Mouse (Mus musculus) stomach, postnatal 0 days (tissue): ENCODE results near the gene Cyp17a1. TPM values are rescaled to one million over a fixed set of nuclear protein-coding genes. Genes with fewer than 3 reads are reported as not detected.

ENCODE experiments used
- ATAC-seq: fragments of 200-750 bp; cut with Nextera tagmentation; 2 replicates; pipeline ENCODE4 v1.8.0; 2017; ENCODE audit not compliant: low FRiP score, low TSS enrichment
- DNase-seq: peaks from one replicate; pipeline ENCODE4 v3.0.0-alpha.2; 2016; ENCODE audit warnings: low spot score
- H3K27ac ChIP-seq: fragments of 300-500 bp; sonication (generic); replicated peaks from 2 replicates; pipeline ENCODE4 v1.5.1; 2014; ENCODE audit warnings: mild to moderate bottlenecking, control low read depth
- H3K27me3 ChIP-seq: fragments of 300-500 bp; sonication (generic); 2 replicates; pipeline ENCODE4 v1.6.1; 2014; ENCODE audit warnings: low read length; ENCODE audit not compliant: control insufficient read depth, insufficient read depth
- H3K36me3 ChIP-seq: fragments of 300-500 bp; sonication (generic); 2 replicates; pipeline ENCODE4 v1.6.1; 2014; ENCODE audit warnings: low read length, mixed read lengths; ENCODE audit not compliant: control insufficient read depth, insufficient read depth
- H3K4me1 ChIP-seq: fragments of 300-500 bp; sonication (generic); replicated peaks from 2 replicates; pipeline ENCODE4 v1.6.1; 2014; ENCODE audit warnings: antibody characterized with exemption; ENCODE audit not compliant: control insufficient read depth, insufficient read depth
- H3K4me2 ChIP-seq: fragments of 300-500 bp; sonication (generic); replicated peaks from 2 replicates; pipeline ENCODE4 v1.6.1; 2014; ENCODE audit warnings: low read depth, mild to moderate bottlenecking, control low read depth, moderate library complexity
- H3K4me3 ChIP-seq: fragments of 300-500 bp; sonication (generic); 2 replicates; pipeline ENCODE4 v1.5.1; 2014; ENCODE audit warnings: low read depth, low read length, control low read depth
- H3K9ac ChIP-seq: fragments of 300-500 bp; sonication (generic); 2 replicates; pipeline ENCODE4 v1.6.1; 2014; ENCODE audit warnings: mild to moderate bottlenecking, low read length, control low read depth, mixed read lengths
- H3K9me3 ChIP-seq: fragments of 300-500 bp; sonication (generic); 2 replicates; pipeline ENCODE4 v1.6.1; 2016; ENCODE audit warnings: low read length; ENCODE audit not compliant: control insufficient read depth
- CTCF ChIP-seq: IDR thresholded peaks from 2 replicates; pipeline ENCODE4 v1.5.1; 2016; ENCODE audit warnings: antibody characterized with exemption, low read depth, mild to moderate bottlenecking, moderate library complexity
- EP300 ChIP-seq: optimal IDR thresholded peaks from 2 replicates; pipeline ENCODE3; 2016; ENCODE audit warnings: antibody characterized with exemption
- WGBS: fragments of 180-500 bp; shearing (Covaris S2); extraction: QIAGEN DNeasy Blood & Tissue Kit; methylation state at CpG from one replicate; pipeline ENCODE4 v1.1.7; 2014; 5-methylcytosine and 5-hydroxymethylcytosine counted together
- polyA plus RNA-seq: library from polyadenylated mRNA; unstranded; fragments of >200 nt; fragmentation: Nextera tagmentation; extraction: Ambion mirVana; gene quantifications from 2 replicates; pipeline ENCODE4 v1.2.1, GENCODE M21; 2015

Gene Cyp17a1
- polyA plus RNA-seq, 1 experiment from 2014 or later = not detected

DNA sequence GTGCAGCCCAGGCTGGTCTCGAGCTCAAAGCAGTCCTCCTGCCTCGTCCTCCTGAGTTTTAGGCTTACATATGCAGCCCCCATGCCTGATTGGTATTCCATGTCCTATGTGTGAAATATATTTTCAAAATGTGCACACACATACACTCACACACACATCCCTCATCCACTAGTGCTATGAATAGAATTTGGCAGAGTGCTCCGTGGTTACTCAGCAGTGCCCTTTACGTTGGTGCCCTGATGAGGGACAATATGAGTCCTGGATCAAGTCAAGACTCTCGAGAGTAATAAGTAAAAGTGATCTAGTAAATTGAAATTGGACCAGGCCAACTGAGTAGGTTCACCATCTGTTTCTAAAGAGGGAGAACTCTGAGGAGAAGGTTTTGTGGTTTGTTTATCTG lies 29.7 kb downstream of the Cyp17a1 start:
- Histone ChIP-seq H3K4me3 (no peak overlapping the region), H3K9me3 (no peaks in the 10 kb centered on the region), H3K9ac (peak overlapping the region; percentile 18; the same call in 1 of the 2 replicates), H3K27me3 (no peaks in the 10 kb centered on the region), H3K27ac (peak overlapping the region; percentile 94), H3K4me2 (no peak overlapping the region), H3K36me3 (peaks cover 4% of the 10 kb centered on the region; the same call in 1 of the 2 replicates), H3K4me1 (peaks cover 31% of the 10 kb centered on the region)
- TF ChIP-seq CTCF (no peak), EP300 (no peak)
- no peak for ATAC-seq
- 68% methylated on average over 5 of the region's 5 CpGs for WGBS
- no peak for DNase-seq

DNA sequence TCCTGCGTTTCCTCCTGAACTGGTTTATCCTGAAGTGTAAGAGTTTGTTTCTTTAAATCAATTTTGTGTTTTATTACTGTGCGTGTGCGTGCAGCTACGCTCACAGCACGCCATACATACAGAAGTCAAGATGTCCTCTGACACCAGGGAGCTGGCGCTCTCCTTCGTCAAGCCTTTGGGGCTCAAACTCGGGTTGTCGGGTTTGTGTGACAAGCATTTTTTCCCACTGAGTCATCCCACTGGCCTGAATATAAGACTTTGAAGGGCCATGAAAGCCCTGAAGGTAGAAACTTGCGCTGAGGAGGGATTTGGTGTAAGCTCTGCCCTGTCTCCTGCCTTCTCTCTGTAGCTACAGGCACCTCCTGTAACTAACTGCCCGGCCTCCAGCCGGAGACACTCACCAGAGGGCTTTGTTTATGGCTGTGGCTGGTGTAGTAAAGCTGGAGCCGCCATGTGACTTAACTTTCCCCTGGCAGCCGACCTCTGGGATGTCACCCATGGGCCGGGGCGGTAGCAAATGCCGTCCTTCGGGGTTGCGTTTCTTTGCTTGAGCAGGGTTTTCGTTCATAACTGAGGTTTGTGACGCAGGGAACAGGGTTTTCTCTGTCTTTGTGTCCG lies 30.7 kb downstream of the Cyp17a1 start:
- Histone ChIP-seq H3K4me3 (no peak overlapping the region; the same call in 1 of the 2 replicates), H3K9ac (peak overlapping the region; percentile 53), H3K9me3 (no peaks in the 10 kb centered on the region), H3K27ac (peak overlapping the region; percentile 94), H3K36me3 (peaks cover 4% of the 10 kb centered on the region; the same call in 1 of the 2 replicates), H3K4me1 (peaks cover 31% of the 10 kb centered on the region), H3K27me3 (no peaks in the 10 kb centered on the region), H3K4me2 (peak overlapping the region; percentile 44)
- 22% methylated on average over 22 of the region's 22 CpGs for WGBS
- peak; percentile 28; the same call in 1 of the 2 replicates for ATAC-seq
- peak; percentile 57 for TF ChIP-seq EP300
- TF ChIP-seq CTCF = peak; percentile 31; the same call in 1 of the 2 replicates
- DNase-seq = no peak

GRCm38 (mm10) chr19:46641420-46642085 lies 31.4 kb downstream of the Cyp17a1 start:
- peaks cover 31% of the 10 kb centered on the region for H3K4me1 ChIP-seq
- no peak overlapping the region; the same call in 1 of the 2 replicates for H3K4me3 ChIP-seq
- H3K36me3 ChIP-seq = peaks cover 4% of the 10 kb centered on the region; the same call in 1 of the 2 replicates
- H3K9ac ChIP-seq = peak overlapping the region; percentile 18; the same call in 1 of the 2 replicates
- no peaks in the 10 kb centered on the region for H3K27me3 ChIP-seq
- WGBS = 24% methylated on average over 19 of the region's 19 CpGs
- TF ChIP-seq EP300 = no peak
- no peak for TF ChIP-seq CTCF
- ATAC-seq (peak; percentile 32; the same call in 1 of the 2 replicates), DNase-seq (peak; percentile 82)
- H3K4me2 ChIP-seq = peak overlapping the region; percentile 44
- H3K27ac ChIP-seq = peak overlapping the region; percentile 94
- no peaks in the 10 kb centered on the region for H3K9me3 ChIP-seq

DNA sequence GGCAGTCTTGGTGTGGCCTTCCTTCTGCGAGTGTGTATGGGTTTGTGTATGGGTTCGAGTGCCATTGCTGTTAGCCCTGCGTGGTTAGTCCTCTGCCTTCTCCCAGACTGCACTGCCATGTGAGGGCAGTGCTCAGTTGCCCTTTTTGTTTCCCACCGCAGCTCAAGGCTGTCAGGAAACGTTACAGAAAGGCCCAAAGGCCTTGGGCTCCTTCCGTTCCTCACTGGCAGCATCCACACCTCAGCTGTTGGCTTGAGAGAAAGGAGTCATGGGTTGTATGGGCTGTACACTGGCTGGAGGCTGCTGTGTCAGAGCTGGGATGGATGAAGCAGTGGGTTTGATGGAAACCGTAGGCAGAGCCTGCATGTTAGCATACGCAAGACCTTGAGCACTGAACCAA lies 32.2 kb downstream of the Cyp17a1 start:
- no peak for ATAC-seq
- DNase-seq = no peak
- Histone ChIP-seq H3K4me1 (peaks cover 31% of the 10 kb centered on the region), H3K27me3 (no peaks in the 10 kb centered on the region), H3K27ac (peak overlapping the region; percentile 94; the same call in 1 of the 2 replicates), H3K4me2 (no peak overlapping the region), H3K9me3 (no peaks in the 10 kb centered on the region), H3K9ac (no peak overlapping the region), H3K36me3 (no peaks in the 10 kb centered on the region; the same call in 1 of the 2 replicates), H3K4me3 (no peak overlapping the region)
- 76% methylated on average over 8 of the region's 8 CpGs for WGBS
- TF ChIP-seq CTCF = no peak
- TF ChIP-seq EP300 = no peak

GRCm38 (mm10) chr19:46639496-46639895 lies 33.5 kb downstream of the Cyp17a1 start:
- WGBS = 77% methylated on average over 14 of the region's 14 CpGs
- Histone ChIP-seq H3K4me2 (no peak overlapping the region), H3K27ac (peak overlapping the region; percentile 36; the same call in 1 of the 2 replicates), H3K4me1 (peaks cover 28% of the 10 kb centered on the region), H3K4me3 (no peak overlapping the region), H3K9me3 (no peaks in the 10 kb centered on the region), H3K9ac (no peak overlapping the region), H3K27me3 (no peaks in the 10 kb centered on the region), H3K36me3 (no peaks in the 10 kb centered on the region; the same call in 1 of the 2 replicates)
- DNase-seq (no peak), ATAC-seq (no peak)
- TF ChIP-seq EP300 (no peak), CTCF (no peak)

DNA sequence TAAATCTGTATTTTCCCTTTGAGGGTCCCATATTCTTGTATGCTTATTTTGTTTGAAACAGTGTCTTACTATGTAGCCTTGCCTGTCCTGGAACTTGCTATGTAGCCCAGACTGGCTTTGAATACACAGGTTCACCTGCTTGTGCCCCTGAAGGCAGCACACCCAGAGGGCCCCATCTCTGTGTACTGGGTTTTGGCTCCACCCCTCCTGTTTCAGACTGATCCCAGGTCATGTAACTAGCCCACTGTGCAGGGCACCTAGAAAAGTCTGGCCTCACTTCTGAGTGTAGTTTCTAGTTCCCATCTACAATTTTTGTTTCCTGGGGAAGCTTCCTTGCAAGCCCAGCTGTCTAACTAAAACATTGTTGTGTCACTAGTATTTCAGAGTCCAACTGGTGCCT lies 33.9 kb downstream of the Cyp17a1 start:
- DNase-seq (no peak), ATAC-seq (no peak)
- peaks cover 23% of the 10 kb centered on the region for H3K4me1 ChIP-seq

More for the DNA sequence above, 33.9 kb downstream of the Cyp17a1 start:
- Histone ChIP-seq H3K4me2 (no peak overlapping the region), H3K27ac (no peak overlapping the region), H3K9ac (no peak overlapping the region), H3K4me3 (no peak overlapping the region), H3K9me3 (no peaks in the 10 kb centered on the region), H3K27me3 (no peaks in the 10 kb centered on the region), H3K36me3 (no peaks in the 10 kb centered on the region)
- no peak for TF ChIP-seq EP300
- TF ChIP-seq CTCF = no peak
